Mouse (Mus musculus): ENCODE data around the gene Tsc22d1. TPM values are rescaled to one million over a fixed set of nuclear protein-coding genes. Genes with fewer than 3 reads are reported as not detected.

Gene Tsc22d1
- polyA plus RNA-seq, 1 experiment from 2014 or later = 552 TPM

- H3K27ac ChIP-seq (ENCODE audit: low read depth) = peak within 1 kb of the TSS; percentile 72
- no peaks in the 10 kb centered on the region for H3K9me3 ChIP-seq (ENCODE audit: control insufficient read depth, low read length)
- no peak for ATAC-seq (replicated peaks; ENCODE audit: low FRiP score, low TSS enrichment, low read depth)
- no peaks in the 10 kb centered on the region for H3K36me3 ChIP-seq (ENCODE audit: control insufficient read depth, insufficient read depth, low read length)
- DNase-seq (ENCODE audit: low spot score) = no peak
- peak within 1 kb of the TSS; percentile 93 for H3K4me2 ChIP-seq (ENCODE audit: low read length)
- H3K4me3 ChIP-seq (ENCODE audit: low read depth, low read length) = peak within 1 kb of the TSS; percentile 64
- 8% methylated on average over 17 of the region's 17 CpGs for WGBS
- H3K27me3 ChIP-seq (replicated peaks; ENCODE audit: control insufficient read depth, insufficient read depth, low read length) = no peaks in the 10 kb centered on the region
- H3K9ac ChIP-seq (ENCODE audit: low read length) = peak within 1 kb of the TSS; percentile 65
- H3K4me1 ChIP-seq (replicated peaks; ENCODE audit: control insufficient read depth, insufficient read depth, low read length) = peaks cover 12% of the 10 kb centered on the region; the same call in 1 of the 2 replicates
These were observed 142.1 kb downstream of the Tsc22d1 start, which contains the start of gene Serp2 for GRCm38 (mm10) chr14:76556852-76557208. Gene Serp2 (minus strand): TSS chr14:76556889.

Other genes with a start within 250 kb of the Tsc22d1 start
- 13.0 and 13.6 TPM in 2 replicates for gene Serp2, start 141.9 kb downstream of the Tsc22d1 start, polyA plus RNA-seq (2014; fragmentation: Nextera tagmentation; extraction: Ambion mirVana)